Mouse (Mus musculus) kidney, adult 2 months (tissue): ENCODE measurements around the gene Psmb7.

Experiments used
- CTCF ChIP-seq: fragments of 200-500 bp; conservative IDR thresholded peaks from 2 replicates; pipeline ENCODE4 v1.5.1; 2011; ENCODE audit warnings: low read depth, mild to moderate bottlenecking, control low read depth, low read length, moderate library complexity, mixed read lengths; ENCODE audit not compliant: insufficient read depth, insufficient read length
- POLR2A ChIP-seq: fragments of 200-500 bp; IDR thresholded peaks from one replicate; pipeline ENCODE4 v1.6.1; 2011; ENCODE audit warnings: low read depth, low read length, control low read depth

DNA sequence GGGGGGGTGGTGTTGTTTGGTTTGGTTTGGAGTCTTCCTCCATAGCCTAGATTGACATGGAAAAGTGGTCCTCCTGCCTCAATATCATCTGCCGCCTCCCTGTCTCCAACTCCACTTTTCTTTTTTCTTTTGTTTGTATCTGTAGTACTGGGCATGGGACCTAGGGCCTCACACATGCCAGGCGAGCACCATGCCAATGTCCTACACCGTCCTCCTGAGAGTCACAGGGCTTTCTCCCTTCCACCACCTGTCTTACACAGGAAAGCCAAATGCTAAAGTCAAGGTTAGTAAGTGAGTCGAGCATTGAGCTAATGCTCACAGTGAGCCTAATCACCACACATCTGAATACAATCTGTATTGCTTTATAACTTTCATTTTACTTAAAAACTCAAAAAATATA is 24.1 kb downstream of the Psmb7 start:
- TF ChIP-seq POLR2A = no peak
- TF ChIP-seq CTCF = no peak
